Mouse (Mus musculus): ENCODE measurements around the gene Phb2.
"Not testable (repeated sequence)": the region's sequence is repeated elsewhere in the genome, so short reads cannot be mapped to it uniquely, and the experiment has no call there.

Phb2 gene

DNA sequence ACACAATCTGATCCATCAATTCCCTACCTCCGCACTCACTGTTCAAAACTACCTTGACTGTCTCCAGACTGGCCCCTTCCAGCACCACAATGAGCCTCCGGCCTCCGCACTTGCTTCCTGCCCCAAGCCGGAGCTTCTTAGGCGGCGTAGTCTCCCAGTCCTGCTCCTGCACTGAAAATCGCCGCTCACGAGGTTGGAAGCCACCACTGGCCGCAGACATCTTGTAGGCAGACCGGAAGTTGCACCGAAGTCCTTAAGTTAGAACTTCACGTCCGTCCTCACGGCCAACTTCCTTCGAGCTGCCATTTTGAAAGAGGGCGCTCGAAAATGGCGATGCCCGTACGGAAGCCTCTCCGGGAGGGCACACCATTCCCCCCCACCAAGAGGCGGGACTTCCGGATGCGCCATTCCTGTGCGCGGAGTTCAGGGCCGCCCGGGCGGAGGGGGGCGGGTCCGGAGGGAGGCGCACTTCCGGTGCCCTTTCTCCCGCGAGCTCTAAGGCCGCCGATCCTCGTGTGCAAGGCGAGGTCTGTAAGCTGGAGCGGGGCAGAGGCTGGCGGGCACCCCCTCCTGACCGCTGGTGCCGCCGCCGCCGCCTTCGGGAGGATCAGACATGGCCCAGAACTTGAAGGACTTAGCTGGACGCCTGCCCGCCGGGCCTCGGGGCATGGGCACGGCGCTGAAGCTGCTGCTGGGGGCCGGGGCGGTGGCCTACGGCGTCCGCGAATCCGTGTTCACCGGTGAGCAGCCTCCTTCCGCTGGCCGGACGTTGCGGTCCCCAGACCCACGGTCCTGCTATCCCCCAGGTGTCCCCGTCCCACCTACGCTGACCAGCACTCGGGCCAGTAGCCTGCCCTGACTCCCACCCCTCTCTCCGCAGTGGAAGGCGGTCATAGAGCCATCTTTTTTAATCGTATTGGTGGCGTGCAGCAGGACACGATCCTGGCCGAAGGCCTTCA is at the start of gene Phb2, which contains the start of gene Emg1:
Gene Phb2 (plus strand): TSS at position 513 of the 959 bp plus-strand sequence.
Gene Emg1 (minus strand): TSS at position 355 of the 959 bp plus-strand sequence.
- DNase-seq = peak; percentile 98

DNA sequence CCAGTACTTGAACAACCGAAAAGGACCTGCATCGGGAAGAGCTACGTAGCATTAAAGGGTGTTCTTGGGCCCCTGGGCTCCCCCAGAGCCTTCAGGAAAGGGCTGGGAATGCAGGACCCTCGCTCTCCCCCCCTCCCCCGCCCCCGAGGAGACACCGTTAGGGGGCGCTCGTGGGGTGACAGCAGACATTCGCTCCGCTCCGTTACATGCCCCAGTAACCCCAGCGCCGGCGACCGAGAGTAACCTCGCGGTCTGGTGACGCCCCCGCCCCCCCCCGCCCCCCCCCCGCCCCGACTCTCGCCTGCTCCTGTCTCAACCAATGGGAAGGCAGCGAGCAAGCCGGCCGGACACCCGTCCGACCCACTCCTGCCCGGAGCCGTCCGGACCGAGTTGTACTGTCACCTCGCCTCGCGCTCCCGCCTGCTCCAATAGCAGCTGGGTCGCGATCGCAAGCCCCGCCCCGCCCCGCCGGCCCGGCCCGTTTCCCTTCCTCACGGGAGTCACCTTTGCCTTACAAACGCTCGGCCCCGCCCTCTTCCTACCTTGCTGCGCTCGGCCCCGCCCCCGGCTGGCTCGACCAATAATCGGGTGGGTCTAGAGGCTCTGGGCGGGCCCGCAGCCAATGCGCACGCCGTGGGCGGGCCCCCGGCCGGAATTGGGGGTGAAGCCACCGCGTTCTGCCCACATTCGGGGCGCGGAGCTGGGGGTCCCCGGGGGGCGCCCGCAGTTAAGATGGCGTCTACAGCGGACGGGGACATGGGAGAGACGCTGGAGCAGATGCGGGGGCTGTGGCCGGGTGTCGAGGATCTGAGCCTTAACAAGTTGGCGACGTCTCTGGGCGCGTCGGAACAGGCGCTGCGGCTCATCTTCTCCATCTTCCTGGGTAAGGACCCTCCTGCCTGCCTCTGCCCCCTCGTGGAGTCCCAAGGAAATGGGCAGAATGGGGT is 49.4 kb upstream of the Phb2 start, which contains the start of gene Lpcat3:
Gene Lpcat3 (plus strand): TSS at position 551 of the 947 bp plus-strand sequence.
- DNase-seq = peak; percentile 98

DNA sequence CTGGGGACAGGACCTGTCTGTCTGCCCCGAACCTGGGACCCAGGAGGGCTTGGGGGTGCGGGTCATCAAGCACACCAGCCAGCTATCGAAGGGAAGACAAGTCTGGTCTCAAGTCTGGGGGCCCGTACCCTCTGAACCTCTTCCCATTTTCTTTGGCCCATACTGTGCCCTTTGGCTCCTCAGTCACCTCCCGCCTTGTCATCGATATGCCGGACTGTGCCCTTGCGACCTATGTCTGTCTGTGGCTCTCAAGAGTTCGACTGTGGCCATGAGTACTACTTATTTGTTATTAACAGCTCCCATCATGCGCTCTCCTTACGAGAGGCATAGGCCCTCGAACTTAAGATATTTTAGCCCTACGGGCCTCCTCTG is 48.7 kb upstream of the Phb2 start:
- DNase-seq = no peak

DNA sequence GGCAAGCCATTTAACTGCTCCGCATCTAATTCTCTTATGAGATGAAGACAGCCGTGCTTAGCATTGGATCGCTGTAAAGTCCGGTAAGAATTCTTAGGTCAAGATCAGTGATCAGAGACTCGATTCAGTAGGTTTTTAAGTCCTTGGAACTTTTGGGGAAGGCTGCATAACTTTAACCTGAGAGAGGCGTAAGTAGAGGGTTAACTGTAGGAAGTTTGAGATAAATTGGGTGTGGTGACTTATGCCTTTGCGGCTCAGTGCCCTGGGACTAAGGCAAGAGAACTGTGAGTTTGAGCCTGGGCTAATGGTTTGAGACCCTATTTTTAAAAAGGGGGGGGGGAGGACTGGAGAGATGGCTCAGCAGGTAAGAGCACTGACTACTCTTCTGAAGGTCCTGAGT is 47.9 kb upstream of the Phb2 start:
- DNase-seq = no peak

DNA sequence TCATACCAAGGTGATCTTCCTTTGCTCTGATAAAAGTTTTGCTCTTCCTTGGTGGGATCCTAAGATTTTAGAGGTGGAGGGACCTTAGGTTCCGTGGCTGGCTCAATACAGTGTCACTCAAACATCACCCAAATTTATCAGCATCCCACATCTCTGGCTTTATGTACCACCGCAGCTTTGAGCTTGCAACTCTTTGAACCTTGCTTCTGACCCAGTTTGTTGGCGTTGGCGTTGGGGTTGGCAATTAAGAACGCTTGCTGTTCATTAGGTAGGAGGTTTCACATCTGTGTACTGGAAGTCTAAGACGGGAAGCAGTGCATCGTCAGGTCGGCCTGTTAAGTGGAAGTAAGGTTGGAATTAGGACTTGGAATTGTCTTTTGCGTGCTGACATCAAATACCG is 47.1 kb upstream of the Phb2 start:
- no peak for DNase-seq

DNA sequence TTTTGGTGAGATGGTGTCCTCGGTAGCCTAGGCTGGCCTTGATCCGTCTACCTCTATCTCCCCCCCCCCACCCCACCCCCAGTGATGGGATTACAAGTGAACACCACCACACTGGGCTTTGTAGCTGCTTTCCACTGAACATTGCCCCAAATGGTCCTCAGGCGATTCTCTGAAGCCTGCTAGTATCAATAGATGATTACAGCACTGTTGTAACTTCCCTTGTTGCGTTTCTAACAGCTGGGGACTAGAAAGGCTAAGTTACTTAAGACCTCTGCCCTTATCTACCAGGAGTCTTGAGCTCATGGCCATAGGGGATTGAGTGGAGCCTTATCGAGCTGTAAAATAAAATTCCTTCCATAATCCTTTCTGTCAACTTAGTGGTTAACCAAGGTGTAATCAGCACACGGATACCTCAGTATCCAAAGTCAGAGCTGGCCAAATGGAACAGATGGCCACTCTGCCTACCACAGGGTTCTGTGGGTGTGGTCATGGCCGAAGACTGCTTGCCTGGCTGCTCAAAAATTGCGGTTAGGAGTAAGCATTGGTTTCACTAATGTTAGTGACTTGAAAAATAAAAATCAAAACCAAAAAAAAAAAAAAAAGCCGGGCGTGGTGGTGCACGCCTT is 42.8 kb upstream of the Phb2 start:
- no peak for DNase-seq

DNA sequence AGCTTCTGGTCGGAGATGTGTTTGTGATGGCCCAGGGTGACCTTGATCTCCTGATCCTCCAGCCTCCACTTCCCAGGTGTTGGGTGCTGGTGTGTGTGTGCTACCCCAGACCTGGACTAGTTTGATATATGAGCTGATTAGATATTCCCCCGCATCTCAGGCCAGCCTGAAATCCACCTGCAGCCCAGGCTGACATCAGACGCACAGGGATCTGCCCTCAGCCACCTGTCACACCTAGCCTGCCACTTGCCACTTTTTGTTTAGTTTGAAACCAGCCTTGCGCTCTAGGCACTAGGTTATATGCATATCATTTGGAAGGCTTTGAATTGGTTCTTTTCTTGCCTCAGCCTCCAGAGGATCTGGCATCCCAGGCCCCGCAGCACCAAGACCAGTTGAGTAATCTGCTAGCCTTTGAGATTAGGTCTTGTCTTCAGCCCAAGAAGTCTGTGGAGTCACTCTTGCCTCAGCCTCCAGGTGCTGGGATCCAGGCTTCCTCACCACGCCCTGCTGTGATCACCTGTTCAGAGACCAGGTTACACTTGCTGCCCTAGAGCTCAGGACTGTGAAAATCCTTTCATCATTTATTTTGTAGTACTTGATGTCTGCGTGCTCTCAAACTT is 41.7 kb upstream of the Phb2 start:
- no peak for DNase-seq

DNA sequence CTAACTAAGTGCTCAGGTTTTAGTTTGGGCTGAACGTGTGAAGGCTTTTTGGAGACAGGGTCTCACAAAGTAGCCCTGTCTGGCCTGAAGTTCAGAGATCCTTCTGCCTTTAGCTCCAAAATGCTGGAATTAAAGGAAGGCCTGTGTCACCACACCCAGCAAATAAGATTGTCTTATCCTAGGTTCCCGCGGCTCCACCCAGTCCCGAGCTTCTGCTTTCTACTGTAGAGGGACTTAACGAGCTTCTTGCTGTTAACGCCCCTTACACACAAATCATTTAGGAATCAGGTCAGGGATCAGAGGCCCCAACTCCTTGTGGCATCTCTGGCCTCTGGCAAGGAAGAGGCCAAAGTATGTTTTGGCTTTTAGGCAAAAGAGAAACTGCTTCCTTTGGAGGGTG is 40.0 kb upstream of the Phb2 start:
- no peak for DNase-seq

DNA sequence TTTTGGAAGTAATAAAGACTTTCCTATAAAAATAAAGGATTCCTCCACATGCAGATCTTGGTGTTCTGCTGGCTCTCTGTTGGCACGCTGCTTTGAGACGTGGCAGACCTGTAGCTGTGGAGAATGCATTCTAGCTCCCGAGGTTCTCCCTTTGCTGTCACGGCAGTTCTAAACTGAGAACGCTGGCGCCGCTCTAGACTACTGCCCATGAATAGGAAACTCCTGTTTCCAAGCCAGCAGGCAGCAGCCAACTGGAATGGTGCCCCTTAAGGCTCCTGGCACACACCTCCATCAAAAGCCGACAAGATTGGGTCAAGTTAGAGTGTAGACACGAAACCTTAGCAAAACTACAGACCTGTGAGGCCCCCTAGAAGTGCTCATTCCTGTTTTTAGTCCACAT is 38.5 kb upstream of the Phb2 start:
- peak; percentile 48 for DNase-seq

DNA sequence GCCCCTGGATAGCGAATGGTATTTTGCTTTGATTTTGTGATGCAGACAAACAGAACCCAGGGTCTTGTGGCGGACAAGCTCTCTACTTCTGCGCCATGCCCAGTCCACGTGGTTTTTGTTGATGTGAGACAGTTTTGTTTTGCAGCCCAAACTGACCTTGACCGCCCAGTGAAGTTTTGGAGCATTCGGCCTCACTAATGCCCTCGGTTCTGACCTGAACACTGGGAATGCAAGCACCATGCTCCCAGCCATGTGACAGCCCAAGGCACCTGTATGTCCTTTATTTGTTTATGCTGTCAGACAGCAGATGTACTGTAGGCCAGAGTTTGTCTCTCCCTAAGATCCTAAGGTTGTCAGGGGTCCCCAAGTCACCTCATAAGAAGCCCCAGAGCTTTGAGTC is 37.5 kb upstream of the Phb2 start:
- no peak for DNase-seq

DNA sequence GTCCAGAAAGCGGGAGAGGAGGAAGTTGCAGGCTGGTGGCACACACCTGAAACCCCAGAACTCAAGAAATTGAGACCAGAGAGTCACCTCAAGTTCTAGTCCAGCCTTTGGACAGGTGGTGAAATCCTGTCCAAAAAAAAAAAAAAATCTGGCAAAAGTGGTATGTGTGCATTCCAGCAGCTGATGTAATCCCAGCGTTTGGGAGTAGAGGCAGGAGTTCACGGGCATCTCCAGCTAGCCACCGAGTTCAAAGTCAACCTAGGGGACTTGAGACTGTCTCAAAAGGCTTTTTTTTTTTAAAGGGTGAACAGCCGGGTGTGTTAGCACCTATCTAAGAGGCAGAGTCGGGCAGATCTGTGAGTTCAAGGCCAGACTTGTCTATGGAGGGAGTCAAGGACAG is 36.0 kb upstream of the Phb2 start:
- no peak for DNase-seq

DNA sequence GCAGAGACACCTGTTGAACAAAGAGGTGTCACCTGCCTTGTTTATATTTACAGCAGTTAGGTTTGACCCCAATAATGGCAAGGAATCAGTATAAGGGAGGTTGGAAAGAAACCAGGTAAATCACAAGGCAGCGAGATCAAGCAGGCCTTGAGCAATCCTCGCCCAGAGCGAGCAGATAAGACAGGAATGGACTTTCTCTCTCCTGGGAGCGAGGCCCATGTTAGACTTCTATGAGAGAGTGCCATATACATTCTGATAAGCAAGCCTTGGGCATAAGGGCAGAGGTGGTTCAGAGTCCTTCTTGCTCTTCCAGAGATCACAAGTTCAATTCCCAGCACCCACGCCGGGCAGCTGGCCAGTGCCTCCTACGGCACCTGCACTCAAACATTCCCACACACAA is 33.4 kb upstream of the Phb2 start:
- no peak for DNase-seq

DNA sequence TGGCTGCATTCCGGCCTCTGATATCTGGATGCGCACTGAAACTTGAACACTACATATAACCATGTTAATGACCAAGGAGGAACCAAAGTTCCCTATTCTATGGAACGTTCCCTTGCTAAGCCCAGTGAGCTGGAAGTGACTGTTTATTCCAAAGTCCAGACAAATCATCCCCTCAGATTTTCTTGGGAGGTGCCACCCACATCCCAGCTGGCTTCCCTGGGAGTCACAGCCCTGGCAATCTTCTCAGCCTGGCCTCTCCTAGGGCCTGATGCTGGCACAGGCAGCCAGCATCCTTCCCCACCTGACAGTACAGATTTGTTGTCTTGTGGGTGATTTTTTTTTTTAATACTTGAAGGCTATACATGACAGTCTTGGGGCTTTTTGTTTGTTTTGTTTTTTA is 32.6 kb upstream of the Phb2 start:
- DNase-seq = peak; percentile 48

DNA sequence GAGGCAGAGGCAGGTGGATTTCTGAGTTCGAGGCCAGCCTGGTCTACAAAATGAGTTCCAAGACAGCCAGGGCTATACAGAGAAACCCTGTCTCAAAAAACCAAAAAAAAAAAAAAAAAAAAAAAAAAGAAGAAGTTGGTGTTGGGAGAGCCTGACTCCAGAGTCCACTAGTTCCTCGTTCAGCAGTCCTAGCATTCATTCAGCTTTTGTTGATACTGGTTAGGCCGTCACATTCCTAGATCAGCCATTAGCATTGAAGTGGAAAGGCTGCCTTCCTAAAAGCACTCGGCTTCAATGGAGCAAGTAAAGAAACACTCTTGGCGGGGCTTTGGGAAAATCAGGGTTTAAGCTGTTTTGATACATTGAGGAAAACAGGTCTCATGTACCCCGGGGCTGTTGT is 29.8 kb upstream of the Phb2 start:
- DNase-seq = not testable (repeated sequence)

DNA sequence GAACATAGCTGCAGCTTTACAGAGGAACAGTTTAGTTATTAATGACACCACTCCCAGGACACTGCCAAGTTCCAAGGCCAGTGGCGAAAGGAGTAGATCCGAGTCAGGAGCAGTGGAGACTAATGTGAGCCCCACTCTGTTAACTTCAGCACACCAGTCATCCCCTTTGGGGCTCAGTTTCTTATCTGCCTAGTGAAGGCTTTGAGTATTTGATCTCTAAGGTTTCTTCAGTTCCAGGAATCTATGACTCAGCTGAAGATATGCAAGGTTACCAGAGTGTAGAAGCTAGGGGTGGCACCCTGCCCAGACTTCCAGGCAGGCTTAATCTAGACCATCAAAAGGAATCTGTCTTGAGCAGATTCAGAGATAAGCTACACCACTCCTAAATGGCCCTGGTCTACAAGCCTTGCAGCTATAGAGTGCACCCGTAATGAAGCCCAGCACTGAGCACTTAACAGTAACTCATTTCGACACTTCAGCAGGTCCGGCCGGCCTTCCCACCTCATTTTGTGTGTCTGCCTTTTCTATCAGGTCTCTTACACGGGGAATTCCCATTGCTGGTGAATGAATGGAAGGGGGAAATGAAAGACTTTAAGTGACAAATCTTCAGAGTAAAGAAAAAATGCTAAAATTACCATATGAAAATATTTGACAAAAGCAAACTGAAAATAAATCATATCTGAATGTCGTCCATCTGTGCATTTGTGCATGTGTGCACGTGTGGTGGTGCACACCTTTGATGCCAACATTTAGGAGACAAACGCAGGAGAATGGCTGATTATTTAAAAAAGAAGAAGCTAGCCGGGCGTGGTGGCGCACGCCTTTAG is 28.3 kb upstream of the Phb2 start:
- DNase-seq = peak; percentile 39

DNA sequence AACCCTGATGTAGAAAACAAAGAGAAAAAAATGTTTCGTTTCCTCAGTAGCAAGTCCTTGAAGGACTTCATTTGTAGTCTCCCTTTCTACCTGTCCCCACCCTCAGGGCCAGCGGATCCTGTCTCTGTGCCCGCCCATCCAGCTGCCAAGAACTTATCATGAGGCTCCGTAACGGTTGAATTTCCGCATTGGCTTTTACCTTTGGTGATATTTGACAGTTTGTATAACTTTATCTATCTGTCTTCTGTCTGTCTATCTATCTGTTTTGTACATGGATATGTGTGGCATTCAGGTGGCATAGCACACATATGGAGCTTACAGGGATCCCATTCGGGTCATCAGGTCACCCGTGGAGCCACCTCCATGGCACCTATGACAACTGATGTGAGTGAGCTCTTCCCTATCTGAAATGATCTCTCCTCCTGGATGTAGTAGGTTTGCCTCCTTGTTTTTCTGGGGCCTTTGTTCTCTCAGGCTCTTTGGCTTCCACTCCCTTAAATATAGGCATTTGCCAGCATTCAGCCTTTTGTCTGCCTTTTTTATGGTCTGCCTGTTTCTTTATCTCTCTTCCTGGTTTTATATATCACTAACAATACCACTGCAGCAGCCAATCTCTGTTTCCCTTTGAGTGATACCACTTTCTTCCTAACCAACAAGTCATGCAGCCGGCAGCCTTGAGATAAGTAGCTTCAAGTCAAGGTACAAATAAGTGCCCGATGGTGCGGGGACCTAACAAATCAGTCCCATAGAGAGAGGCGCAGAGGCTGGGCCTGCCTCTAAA is 26.3 kb upstream of the Phb2 start:
- DNase-seq = no peak

DNA sequence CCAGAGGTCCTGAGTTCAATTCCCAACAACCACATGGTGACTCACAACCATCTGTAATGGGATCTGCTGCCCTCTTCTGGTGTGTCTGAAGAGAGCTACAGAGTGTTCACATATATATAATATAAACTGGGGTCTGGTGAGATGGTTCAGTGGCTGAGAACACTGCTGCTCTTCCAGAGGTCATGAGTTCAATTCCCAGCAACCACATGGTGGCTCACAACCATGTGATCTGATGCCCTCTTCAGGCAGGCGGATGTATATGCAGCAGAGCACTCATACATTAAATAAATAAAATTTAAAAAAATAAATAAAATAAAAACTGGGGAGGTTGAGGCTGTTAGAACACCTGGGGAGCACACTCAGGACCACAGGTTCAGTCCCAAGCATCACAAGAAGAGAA is 25.5 kb upstream of the Phb2 start:
- DNase-seq = not testable (repeated sequence)

DNA sequence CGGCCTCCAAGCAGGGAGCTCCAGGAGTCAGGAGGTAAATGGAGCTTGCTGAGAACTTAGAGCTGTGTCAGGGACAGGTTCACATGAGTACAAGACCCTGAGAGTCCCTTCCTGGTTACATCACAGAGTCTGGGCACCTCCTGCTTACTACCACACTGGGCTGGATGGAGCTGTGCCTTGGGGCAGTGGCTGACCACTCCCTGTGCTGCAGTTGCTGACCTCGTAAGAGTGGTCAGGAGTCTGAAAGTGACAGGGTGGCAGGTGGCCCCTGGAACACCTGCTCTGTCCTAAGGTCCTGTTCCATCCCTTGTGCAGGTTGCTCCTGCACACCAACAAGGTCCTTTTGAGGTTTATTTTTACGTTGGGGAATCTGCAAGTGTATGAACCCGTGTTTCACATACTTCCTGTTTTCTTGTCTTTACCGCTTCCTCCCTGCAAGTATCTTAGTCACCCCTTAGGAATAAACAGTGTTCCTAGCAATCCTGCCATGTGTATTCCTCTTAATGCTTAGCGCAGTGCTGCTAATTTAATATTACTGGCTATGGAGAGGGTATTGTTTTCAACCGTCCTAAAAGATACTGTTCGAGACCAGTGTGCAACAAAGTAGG is 23.9 kb upstream of the Phb2 start:
- no peak for DNase-seq

DNA sequence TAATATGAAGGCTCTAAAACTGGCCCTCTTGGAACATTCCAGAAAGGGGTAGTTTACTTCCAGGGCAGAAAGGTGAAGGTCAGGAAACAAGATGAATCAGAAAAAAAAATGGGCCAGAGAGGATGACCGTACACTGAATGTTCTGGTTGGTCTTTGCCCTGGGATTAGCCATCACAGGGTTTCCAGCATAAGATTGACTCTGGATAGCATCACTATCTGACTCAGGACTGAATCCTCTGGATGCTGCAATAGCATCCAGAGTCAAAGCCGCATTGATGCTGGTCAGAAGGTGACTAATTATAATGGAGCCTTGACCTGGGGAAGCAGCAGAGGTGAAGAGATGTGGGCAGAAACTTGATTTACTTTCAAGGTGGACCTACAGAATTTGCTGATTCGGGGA is 23.1 kb upstream of the Phb2 start:
- DNase-seq = no peak

DNA sequence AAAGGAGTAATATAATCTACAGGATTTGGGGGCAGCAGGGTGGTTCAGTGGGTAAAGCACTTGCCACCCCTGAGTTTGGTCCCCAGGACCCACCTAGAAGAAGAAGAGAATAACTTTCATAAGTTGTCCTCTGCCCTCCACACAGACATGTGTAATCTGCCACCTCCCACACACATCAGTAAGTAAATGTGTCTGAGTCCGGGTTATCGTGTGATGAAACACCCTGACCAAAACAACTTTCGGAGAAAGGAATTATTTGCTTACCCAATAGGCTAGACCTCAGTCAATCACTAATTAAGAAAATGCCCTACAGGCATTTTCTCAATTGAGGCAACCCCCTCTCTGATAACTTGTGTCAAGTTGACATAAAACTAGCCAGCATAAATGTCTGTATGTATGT is 21.6 kb upstream of the Phb2 start:
- no peak for DNase-seq

All from right cerebral cortex, adult 18-20 months (tissue).